Mouse (Mus musculus): Measurements from ENCODE around the gene Gm13279.
"Not testable (repeated sequence)": the region's sequence is repeated elsewhere in the genome, so short reads cannot be mapped to it uniquely, and the experiment has no call there.

DNA sequence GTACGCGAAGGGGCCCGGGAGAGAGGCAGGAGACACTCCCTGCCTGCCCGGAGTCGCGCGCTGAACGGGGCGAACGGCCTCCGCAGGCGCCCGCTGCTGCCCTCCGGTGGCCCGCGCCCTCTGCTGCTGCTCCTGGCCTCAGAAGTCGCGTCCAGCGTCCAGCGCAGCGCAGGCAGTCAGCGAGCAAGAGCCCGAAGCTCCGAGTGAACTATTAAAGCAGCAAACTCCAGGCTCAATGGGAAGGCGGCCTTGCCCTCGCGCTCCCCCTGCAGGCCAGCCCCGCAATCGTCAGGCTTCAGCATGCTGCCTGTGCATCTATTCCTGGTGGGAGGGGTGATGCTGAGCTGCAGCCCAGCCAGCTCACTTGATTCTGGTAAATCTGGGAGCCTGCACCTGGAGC lies 17.6 kb upstream of the Gm13279 start, which contains the start of gene Gm13272:
- not testable (repeated sequence) for TF ChIP-seq POLR2A (IDR thresholded peaks at IDR 0.05; ENCODE audit: borderline replicate concordance, control insufficient read depth, low read depth, low read length); CTCF (IDR thresholded peaks at IDR 0.05; ENCODE audit: control insufficient read depth, insufficient read depth, low read length)
